Mouse (Mus musculus) forebrain, embryonic 15.5 days (tissue): ENCODE measurements at regions not wholly inside any gene's neighbourhood (a gene's known extent, or its start where the extent isn't known, plus 50 kb on each side); places are given as distances from the start of the nearest gene placed in this dataset.

ENCODE experiments used
- ATAC-seq: fragments of 200-750 bp; cut with Nextera tagmentation; replicated peaks from 2 replicates; pipeline ENCODE4 v1.8.0; 2017; ENCODE audit warnings: mild to moderate bottlenecking, moderate TSS enrichment, moderate library complexity
- H3K27ac ChIP-seq: fragments of 300-500 bp; sonication (generic); replicated peaks from 2 replicates; pipeline ENCODE4 v1.5.1; 2015; ENCODE audit warnings: mild to moderate bottlenecking, inconsistent platforms
- H3K27me3 ChIP-seq: fragments of 300-500 bp; sonication (generic); 2 replicates; pipeline ENCODE4 v1.6.1; 2015; ENCODE audit warnings: inconsistent platforms
- H3K36me3 ChIP-seq: fragments of 300-500 bp; sonication (generic); 2 replicates; pipeline ENCODE4 v1.6.1; 2015; ENCODE audit warnings: mild to moderate bottlenecking, inconsistent platforms
- H3K4me1 ChIP-seq: fragments of 300-500 bp; sonication (generic); 2 replicates; pipeline ENCODE4 v1.6.1; 2015; ENCODE audit warnings: inconsistent platforms
- H3K4me2 ChIP-seq: fragments of 300-500 bp; sonication (generic); replicated peaks from 2 replicates; pipeline ENCODE4 v1.6.1; 2015; ENCODE audit warnings: mild to moderate bottlenecking, inconsistent platforms
- H3K4me3 ChIP-seq: fragments of 300-500 bp; sonication (generic); 2 replicates; pipeline ENCODE4 v1.5.1; 2015; ENCODE audit warnings: mild to moderate bottlenecking, inconsistent platforms
- H3K9ac ChIP-seq: fragments of 300-500 bp; sonication (generic); replicated peaks from 2 replicates; pipeline ENCODE4 v1.6.1; 2015; ENCODE audit warnings: mild to moderate bottlenecking, inconsistent platforms
- H3K9me3 ChIP-seq: fragments of 300-500 bp; sonication (generic); 2 replicates; pipeline ENCODE4 v1.6.1; 2016; ENCODE audit warnings: inconsistent platforms
- WGBS: fragments of 180-500 bp; shearing (Covaris S2); methylation state at CpG from one replicate; pipeline ENCODE4 v1.1.7; 2015; ENCODE audit warnings: mixed read lengths; 5-methylcytosine and 5-hydroxymethylcytosine counted together

DNA sequence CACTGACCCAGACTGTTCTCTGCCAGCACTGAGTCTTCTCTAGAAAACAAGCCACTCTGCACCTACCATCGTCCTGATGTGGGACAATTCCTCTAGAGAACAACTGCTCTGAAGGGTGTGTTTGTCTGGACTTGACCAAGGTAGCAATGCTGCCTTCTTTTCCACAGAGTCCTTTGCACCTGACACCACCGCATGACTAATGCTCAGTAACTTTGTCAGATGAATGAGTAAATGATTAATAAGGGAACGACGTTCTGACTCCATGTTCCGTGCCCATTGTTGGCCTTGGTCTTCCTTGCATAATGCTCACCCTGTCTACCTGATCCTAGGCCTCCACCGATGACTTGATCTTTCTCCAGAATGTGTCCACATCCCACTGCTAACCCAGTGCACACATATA lies 67.2 kb upstream of the Frmd6 start:
- WGBS: over 99% methylated on average over 6 of the region's 6 CpGs
- H3K9me3 ChIP-seq: no peaks in the 10 kb centered on the region
- H3K36me3 ChIP-seq: no peaks in the 10 kb centered on the region
- H3K4me2 ChIP-seq: no peak overlapping the region
- H3K4me1 ChIP-seq: no peaks in the 10 kb centered on the region
- no peak overlapping the region for H3K27ac ChIP-seq
- no peak overlapping the region for H3K4me3 ChIP-seq
- no peaks in the 10 kb centered on the region for H3K27me3 ChIP-seq
- ATAC-seq: no peak
- H3K9ac ChIP-seq: no peak overlapping the region

DNA sequence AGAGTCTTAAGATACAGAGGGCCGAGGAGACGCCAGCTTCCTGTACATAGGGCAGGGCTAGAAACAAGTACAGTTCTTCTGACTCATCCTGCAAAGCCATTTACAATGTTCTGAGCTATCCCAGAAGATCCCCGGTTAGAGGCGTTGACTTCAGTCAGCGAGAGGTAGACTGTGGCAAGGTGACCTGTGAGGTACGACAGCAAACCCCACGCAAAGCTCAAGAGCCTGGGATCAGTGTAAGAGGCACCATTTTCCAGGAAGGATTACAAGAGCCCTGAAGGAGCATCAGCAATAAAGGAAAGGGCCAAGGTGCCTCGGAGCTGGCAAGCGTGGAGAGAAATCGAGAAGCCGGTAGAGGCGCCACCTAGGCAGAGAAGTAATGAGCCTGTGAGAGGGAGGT lies 61.8 kb upstream of the Frmd6 start:
- H3K27ac ChIP-seq: no peak overlapping the region
- WGBS: 92% methylated on average over 12 of the region's 12 CpGs
- H3K9ac ChIP-seq: no peak overlapping the region
- no peak for ATAC-seq
- no peaks in the 10 kb centered on the region for H3K36me3 ChIP-seq
- H3K9me3 ChIP-seq: no peaks in the 10 kb centered on the region
- H3K4me1 ChIP-seq: no peaks in the 10 kb centered on the region
- no peak overlapping the region for H3K4me2 ChIP-seq
- no peaks in the 10 kb centered on the region for H3K27me3 ChIP-seq
- no peak overlapping the region for H3K4me3 ChIP-seq

DNA sequence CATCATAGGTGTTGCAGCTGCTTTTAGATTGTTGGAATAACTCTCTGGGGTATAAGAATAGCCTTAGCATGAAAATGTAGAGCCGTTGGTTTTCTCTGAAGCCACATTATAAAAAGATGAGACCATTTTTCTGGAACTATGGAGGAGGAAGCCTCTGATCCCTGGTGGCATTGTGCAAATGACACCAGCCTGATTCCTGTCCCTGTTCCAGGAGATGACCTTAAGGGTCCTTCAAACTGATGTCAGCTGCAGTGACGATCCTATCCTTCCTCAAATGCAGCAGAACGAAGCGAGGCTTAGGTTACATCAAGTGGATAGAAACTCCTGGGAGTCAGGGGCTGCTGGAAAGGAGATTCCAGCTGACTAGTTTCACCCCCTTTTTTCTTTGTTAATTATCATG lies 59.0 kb upstream of the Frmd6 start:
- Histone ChIP-seq H3K4me3 (no peak overlapping the region), H3K9me3 (no peaks in the 10 kb centered on the region), H3K4me1 (no peaks in the 10 kb centered on the region), H3K27ac (no peak overlapping the region), H3K36me3 (no peaks in the 10 kb centered on the region), H3K4me2 (no peak overlapping the region), H3K9ac (no peak overlapping the region), H3K27me3 (no peaks in the 10 kb centered on the region)
- WGBS: 89% methylated on average over 4 of the region's 4 CpGs
- ATAC-seq: no peak

DNA sequence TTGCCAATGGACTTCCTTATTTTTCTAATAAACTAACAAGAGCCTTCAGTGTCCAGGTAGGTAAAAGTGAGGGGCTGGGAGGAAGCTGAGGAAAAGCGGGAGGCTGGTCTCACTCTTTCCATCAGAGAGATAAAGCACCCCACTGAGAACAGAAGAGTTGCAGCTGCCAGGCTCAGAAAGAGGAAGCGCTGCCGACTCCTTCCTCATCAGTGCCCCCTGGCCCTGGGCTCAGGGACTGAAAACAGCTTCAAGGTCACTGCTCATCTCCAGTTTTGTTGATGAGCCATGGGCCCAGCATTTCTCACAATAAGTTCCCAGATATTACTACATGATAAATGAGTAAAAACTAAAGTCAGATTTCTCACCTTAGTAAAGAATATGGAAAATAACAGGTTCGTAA lies 57.4 kb upstream of the Frmd6 start:
- no peaks in the 10 kb centered on the region for H3K36me3 ChIP-seq
- H3K27me3 ChIP-seq: no peaks in the 10 kb centered on the region
- H3K27ac ChIP-seq: no peak overlapping the region
- no peak overlapping the region for H3K9ac ChIP-seq
- H3K9me3 ChIP-seq: no peaks in the 10 kb centered on the region
- no peak overlapping the region for H3K4me2 ChIP-seq
- ATAC-seq: no peak
- 64% methylated on average over 4 of the region's 4 CpGs for WGBS
- no peak overlapping the region for H3K4me3 ChIP-seq
- no peaks in the 10 kb centered on the region for H3K4me1 ChIP-seq

DNA sequence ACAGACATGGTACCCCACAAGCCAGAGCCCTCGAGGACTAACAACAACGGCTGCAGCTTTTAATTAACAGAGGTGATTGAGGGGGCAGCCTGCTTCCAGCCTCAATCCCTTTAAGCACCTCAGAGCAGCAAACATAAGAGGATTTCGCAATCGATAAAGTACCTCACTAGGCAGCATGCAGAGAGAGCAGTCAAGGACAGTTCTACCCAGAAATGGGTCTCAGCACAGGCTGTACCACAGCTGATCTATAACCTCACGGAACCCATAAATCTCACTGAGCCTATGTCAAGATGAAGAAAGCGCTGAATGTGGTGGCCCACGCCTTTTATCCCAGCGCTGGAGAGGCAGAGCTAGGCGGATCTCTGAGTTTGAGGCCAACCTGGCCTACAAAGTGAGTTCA lies 56.6 kb upstream of the Frmd6 start:
- no peak overlapping the region for H3K27ac ChIP-seq
- WGBS: 76% methylated on average over 9 of the region's 9 CpGs
- no peaks in the 10 kb centered on the region for H3K27me3 ChIP-seq
- H3K36me3 ChIP-seq: no peaks in the 10 kb centered on the region
- no peak overlapping the region for H3K4me3 ChIP-seq
- no peak overlapping the region for H3K9ac ChIP-seq
- H3K4me2 ChIP-seq: no peak overlapping the region
- H3K4me1 ChIP-seq: no peaks in the 10 kb centered on the region
- H3K9me3 ChIP-seq: no peaks in the 10 kb centered on the region
- ATAC-seq: no peak

DNA sequence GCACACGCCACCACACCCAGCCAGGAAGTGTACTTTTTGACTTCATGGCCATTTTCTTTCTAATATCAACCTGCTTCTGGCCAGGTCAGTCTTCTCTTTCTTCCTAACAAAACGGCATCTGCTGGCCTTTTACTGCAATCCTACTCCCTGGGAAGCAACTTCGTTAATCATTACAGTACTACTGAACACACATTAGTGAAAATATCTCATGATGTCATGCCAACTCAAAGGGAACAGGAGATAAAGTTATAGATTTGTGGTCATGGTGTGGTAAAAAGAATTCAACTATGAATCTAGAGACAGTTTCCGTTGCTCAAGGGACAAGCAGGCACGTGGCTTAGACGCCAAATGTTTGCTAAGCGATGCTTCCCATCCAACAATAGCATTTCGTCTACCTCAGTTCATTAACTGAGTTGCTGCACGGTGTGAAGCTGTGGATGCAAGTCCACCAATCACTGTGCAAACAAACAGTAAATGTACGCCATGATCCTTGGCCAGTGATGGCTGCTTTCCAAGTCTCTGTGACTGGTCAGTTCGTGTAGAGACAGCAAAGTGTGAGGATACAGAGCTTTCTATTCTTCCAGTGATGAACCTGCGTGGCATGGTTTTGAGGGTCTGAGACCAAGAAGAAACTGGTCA lies 55.7 kb upstream of the Frmd6 start:
- 87% methylated on average over 12 of the region's 12 CpGs for WGBS
- Histone ChIP-seq H3K4me3 (no peak overlapping the region), H3K4me2 (no peak overlapping the region), H3K27me3 (no peaks in the 10 kb centered on the region), H3K36me3 (no peaks in the 10 kb centered on the region), H3K9me3 (no peaks in the 10 kb centered on the region), H3K9ac (no peak overlapping the region), H3K4me1 (no peaks in the 10 kb centered on the region), H3K27ac (no peak overlapping the region)
- ATAC-seq: no peak

DNA sequence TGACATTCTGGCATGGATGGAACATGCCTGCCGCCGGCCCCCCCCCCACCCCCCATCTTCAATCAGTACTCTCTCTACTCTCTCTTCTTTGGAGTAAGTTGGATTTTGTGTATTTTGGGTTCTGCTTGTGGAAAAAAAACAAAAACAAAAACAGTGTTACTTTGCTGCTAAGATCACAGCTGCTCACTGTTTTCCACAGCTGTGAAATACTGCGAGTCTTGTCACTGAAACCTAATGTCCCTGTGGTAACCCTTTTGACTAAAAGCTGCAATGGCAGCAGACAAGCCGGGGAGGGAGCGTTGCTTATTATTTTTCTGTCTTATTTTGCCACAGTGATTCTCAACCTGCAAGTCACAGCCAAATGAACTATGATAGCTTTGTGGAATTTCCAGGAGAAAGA lies 51.3 kb upstream of the Frmd6 start:
- H3K36me3 ChIP-seq: no peaks in the 10 kb centered on the region
- H3K9me3 ChIP-seq: no peaks in the 10 kb centered on the region
- 84% methylated on average over 5 of the region's 5 CpGs for WGBS
- H3K4me1 ChIP-seq: peaks cover 16% of the 10 kb centered on the region
- ATAC-seq: no peak
- no peak overlapping the region for H3K4me2 ChIP-seq
- H3K9ac ChIP-seq: no peak overlapping the region
- H3K27ac ChIP-seq: no peak overlapping the region
- no peaks in the 10 kb centered on the region for H3K27me3 ChIP-seq
- no peak overlapping the region for H3K4me3 ChIP-seq

DNA sequence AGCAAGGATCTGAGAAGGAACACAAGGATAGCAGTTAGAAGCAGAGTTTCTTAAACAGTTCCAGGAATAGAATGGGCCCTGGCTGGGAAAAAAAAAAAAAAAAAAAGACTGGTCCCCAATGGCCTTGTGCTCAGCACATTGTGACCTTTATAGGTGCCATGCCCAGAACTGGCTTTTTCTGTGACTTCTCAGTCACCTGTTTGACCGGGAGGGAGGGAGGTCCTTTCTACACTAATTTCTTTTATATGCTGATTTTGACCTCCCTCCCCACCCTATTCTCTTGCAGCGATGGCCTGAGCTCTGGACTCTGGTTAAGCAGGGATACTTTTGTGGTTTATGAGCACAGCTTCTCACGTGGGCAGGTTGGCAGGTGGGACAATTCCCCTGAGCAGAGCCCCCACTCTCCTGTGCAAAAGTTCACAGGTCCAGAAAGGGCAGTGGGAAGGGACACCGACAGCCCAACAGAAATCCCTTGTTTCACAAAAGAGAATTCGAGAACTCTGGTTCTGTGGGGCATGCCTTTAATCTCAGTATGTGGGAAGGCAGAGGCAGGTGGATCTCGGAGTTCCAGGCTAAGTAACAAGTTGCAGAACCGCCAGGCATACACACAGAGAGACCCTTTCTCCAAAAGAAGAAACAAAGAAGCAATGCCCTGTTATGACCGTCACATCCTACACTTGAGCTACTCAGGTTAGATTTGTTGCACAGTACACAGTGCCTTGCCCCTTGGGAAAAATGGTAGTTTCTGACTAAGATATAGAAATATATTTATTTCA lies 50.3 kb upstream of the Frmd6 start:
- Histone ChIP-seq H3K9ac (no peak overlapping the region), H3K9me3 (no peaks in the 10 kb centered on the region), H3K36me3 (no peaks in the 10 kb centered on the region), H3K4me1 (peaks cover 16% of the 10 kb centered on the region), H3K4me3 (no peak overlapping the region), H3K4me2 (no peak overlapping the region), H3K27ac (no peak overlapping the region), H3K27me3 (no peaks in the 10 kb centered on the region)
- WGBS: 74% methylated on average over 8 of the region's 8 CpGs
- no peak for ATAC-seq
